Mouse (Mus musculus) embryonic stem cell, embryonic (primary cell): Measurements from ENCODE around the gene Flnb.

Experiments
- CTCF ChIA-PET, 4 experiments: fragments of 300-600 bp in 2 of 4; fragments of 350-600 bp in 2 of 4; sonication (Branson Sonifier 250); formaldehyde crosslinking; loops; one replicate each; lab custom pipeline; 2022; ENCODE audit warnings: inconsistent platforms in 2 of 4; lab: Charles Lee
- POLR2A ChIA-PET, 4 experiments: fragments of 300-600 bp in 2 of 4; fragments of 350-600 bp in 2 of 4; sonication (Branson Sonifier 250); formaldehyde crosslinking; loops; one replicate each; lab custom pipeline; 2022; ENCODE audit warnings: antibody characterized with exemption in 4 of 4, inconsistent platforms in 1 of 4; lab: Charles Lee

Flnb gene

GRCm38 (mm10) chr14:7850913-7851312 is 33.2 kb downstream of the Flnb start:
- POLR2A ChIA-PET = interaction anchor here (0.6 to 6.1 kb wide), 39 partner anchors 8 to 509 kb away, joined by 3 to 46 read pairs (median 4); partner anchors contain the start of genes Dnase1l3 (in 1 of the 4), Flnb (in 1 of the 4), Gm26661 (in 1 of the 4) and Pxk (in 1 of the 4)
- CTCF ChIA-PET = interaction anchor here in 2 of 4 experiments (0.7 to 1.7 kb wide), 6 partner anchors 12 to 146 kb away, joined by 3 to 7 read pairs (median 4); no protein-coding TSS in a partner anchor

GRCm38 (mm10) chr14:7851543-7852065 is 33.8 kb downstream of the Flnb start:
- POLR2A ChIA-PET = interaction anchor here (0.7 to 6.1 kb wide), 46 partner anchors 9 to 509 kb away, joined by 3 to 46 read pairs (median 4); partner anchors contain the start of genes Flnb (in 2 of the 4), Dnase1l3 (in 1 of the 4), Gm26661 (in 1 of the 4) and Pxk (in 1 of the 4)
- CTCF ChIA-PET = interaction anchor here in 2 of 4 experiments (0.6 to 1.7 kb wide), 9 partner anchors 11 to 146 kb away, joined by 3 to 9 read pairs (median 5); no protein-coding TSS in a partner anchor

GRCm38 (mm10) chr14:7853691-7854090 is 35.9 kb downstream of the Flnb start:
- CTCF ChIA-PET = no interaction called here
- POLR2A ChIA-PET = interaction anchor here in 3 of 4 experiments (0.8 to 6.1 kb wide), 11 partner anchors 8 to 103 kb away, joined by 3 to 46 read pairs (median 3); partner anchors contain the start of genes Gm26661 (in 1 of the 3) and Gm45521 (in 1 of the 3)

GRCm38 (mm10) chr14:7854366-7854765 is 36.6 kb downstream of the Flnb start:
- ChIA-PET POLR2A (interaction anchor here in 2 of 4 experiments (0.8 to 6.1 kb wide), 9 partner anchors 7 to 102 kb away, joined by 3 to 46 read pairs (median 3); partner anchors contain the start of gene Gm45521 (in 1 of the 2)), CTCF (interaction anchor here in 1 of 4 experiments (0.6 kb wide), 1 partner anchor 11 kb away, joined by 13 read pairs; no protein-coding TSS in a partner anchor)

- CTCF ChIA-PET = no interaction called here
- POLR2A ChIA-PET = interaction anchor here in 2 of 4 experiments (0.7 to 6.1 kb wide), 9 partner anchors 9 to 98 kb away, joined by 3 to 46 read pairs (median 3); partner anchors contain the start of gene Flnb (in 2 of the 2)
These were observed 37.3 kb downstream of the Flnb start for GRCm38 (mm10) chr14:7855101-7855500.

GRCm38 (mm10) chr14:7855501-7855900 is 37.7 kb downstream of the Flnb start:
- ChIA-PET CTCF (no interaction called here), POLR2A (interaction anchor here in 2 of 4 experiments (0.7 to 6.1 kb wide), 13 partner anchors 7 to 97 kb away, joined by 3 to 46 read pairs (median 3); partner anchors contain the start of gene Flnb (in 2 of the 2))

GRCm38 (mm10) chr14:7856348-7856747 is 38.6 kb downstream of the Flnb start:
- ChIA-PET CTCF (no interaction called here), POLR2A (interaction anchor here in 3 of 4 experiments (0.6 to 6.1 kb wide), 14 partner anchors 8 to 97 kb away, joined by 3 to 46 read pairs (median 4); partner anchors contain the start of gene Flnb (in 2 of the 3))

- CTCF ChIA-PET = interaction anchor here in 1 of 4 experiments (0.7 kb wide), 1 partner anchor 66 kb away, joined by 4 read pairs; no protein-coding TSS in a partner anchor
These were observed 40.1 kb downstream of the Flnb start for GRCm38 (mm10) chr14:7857835-7858234.

GRCm38 (mm10) chr14:7858430-7858829 is 40.7 kb downstream of the Flnb start:
- POLR2A ChIA-PET = interaction anchor here in 2 of 4 experiments (0.7 to 1.7 kb wide), 8 partner anchors 10 to 36 kb away, joined by 3 to 7 read pairs (median 3); no protein-coding TSS in a partner anchor
- CTCF ChIA-PET = interaction anchor here in 1 of 4 experiments (0.7 kb wide), 1 partner anchor 442 kb away, joined by 3 read pairs; no protein-coding TSS in a partner anchor

More at GRCm38 (mm10) chr14:7857835-7858234, 40.1 kb downstream of the Flnb start:
- POLR2A ChIA-PET = interaction anchor here in 2 of 4 experiments (0.7 to 1.5 kb wide), 9 partner anchors 9 to 95 kb away, joined by 3 to 6 read pairs (median 3); partner anchors contain the start of gene Flnb (in 1 of the 2)

- CTCF ChIA-PET = interaction anchor here in 2 of 4 experiments (0.6 to 0.7 kb wide), 2 partner anchors 42 to 43 kb away, joined by 3 to 5 read pairs; no protein-coding TSS in a partner anchor
- POLR2A ChIA-PET = interaction anchor here in 3 of 4 experiments (0.6 to 3.8 kb wide), 27 partner anchors 9 to 488 kb away, joined by 3 to 22 read pairs (median 4); no protein-coding TSS in a partner anchor
These were observed 42.9 kb downstream of the Flnb start for GRCm38 (mm10) chr14:7860525-7861154.

- ChIA-PET CTCF (interaction anchor here in 1 of 4 experiments (0.6 to 1.2 kb wide), 2 partner anchors 42 to 136 kb away, joined by 3 read pairs; no protein-coding TSS in a partner anchor), POLR2A (interaction anchor here in 3 of 4 experiments (0.6 to 3.8 kb wide), 24 partner anchors 8 to 354 kb away, joined by 3 to 22 read pairs (median 4); no protein-coding TSS in a partner anchor)
These were observed 43.5 kb downstream of the Flnb start for GRCm38 (mm10) chr14:7861275-7861674.

- ChIA-PET CTCF (interaction anchor here in 3 of 4 experiments (0.6 to 1.2 kb wide), 6 partner anchors 11 to 1477 kb away, joined by 3 to 6 read pairs (median 3); no protein-coding TSS in a partner anchor), POLR2A (interaction anchor here in 2 of 4 experiments (1.0 to 3.8 kb wide), 7 partner anchors 10 to 40 kb away, joined by 3 to 22 read pairs (median 9); no protein-coding TSS in a partner anchor)
These were observed 44.5 kb downstream of the Flnb start for GRCm38 (mm10) chr14:7862226-7862625.

GRCm38 (mm10) chr14:7863199-7863598 is 45.4 kb downstream of the Flnb start:
- POLR2A ChIA-PET = interaction anchor here in 1 of 4 experiments (0.6 to 1.9 kb wide), 3 partner anchors 20 to 463 kb away, joined by 3 to 4 read pairs (median 3); no protein-coding TSS in a partner anchor
- CTCF ChIA-PET = no interaction called here

GRCm38 (mm10) chr14:7863871-7864505 is 46.2 kb downstream of the Flnb start:
- ChIA-PET POLR2A (interaction anchor here in 2 of 4 experiments (0.6 to 1.9 kb wide), 10 partner anchors 9 to 463 kb away, joined by 3 to 4 read pairs (median 3); no protein-coding TSS in a partner anchor), CTCF (interaction anchor here in 1 of 4 experiments (0.6 kb wide), 1 partner anchor 69 kb away, joined by 4 read pairs; no protein-coding TSS in a partner anchor)

- POLR2A ChIA-PET = interaction anchor here in 2 of 4 experiments (0.8 to 1.9 kb wide), 7 partner anchors 9 to 44 kb away, joined by 3 to 4 read pairs (median 4); no protein-coding TSS in a partner anchor
- CTCF ChIA-PET = interaction anchor here in 3 of 4 experiments (0.6 to 0.9 kb wide), 4 partner anchors 46 to 78 kb away, joined by 3 to 4 read pairs (median 4); no protein-coding TSS in a partner anchor
These were observed 46.7 kb downstream of the Flnb start for GRCm38 (mm10) chr14:7864506-7864899.

- ChIA-PET CTCF (no interaction called here), POLR2A (interaction anchor here in 1 of 4 experiments (1.0 to 1.2 kb wide), 2 partner anchors 11 to 16 kb away, joined by 3 read pairs; no protein-coding TSS in a partner anchor)
These were observed 49.5 kb downstream of the Flnb start for GRCm38 (mm10) chr14:7867224-7867623.

GRCm38 (mm10) chr14:7867841-7868240 is 50.1 kb downstream of the Flnb start:
- ChIA-PET POLR2A (interaction anchor here in 2 of 4 experiments (0.9 to 2.4 kb wide), 6 partner anchors 11 to 49 kb away, joined by 3 to 6 read pairs (median 3); no protein-coding TSS in a partner anchor), CTCF (no interaction called here)
